Mouse (Mus musculus): ENCODE measurements around the gene Edil3.

Gene Edil3

GRCm38 (mm10) chr13:89253990-89254642 lies 432.8 kb downstream of the Edil3 start:
- no peak for DNase-seq (ENCODE audit: low spot score)

DNA sequence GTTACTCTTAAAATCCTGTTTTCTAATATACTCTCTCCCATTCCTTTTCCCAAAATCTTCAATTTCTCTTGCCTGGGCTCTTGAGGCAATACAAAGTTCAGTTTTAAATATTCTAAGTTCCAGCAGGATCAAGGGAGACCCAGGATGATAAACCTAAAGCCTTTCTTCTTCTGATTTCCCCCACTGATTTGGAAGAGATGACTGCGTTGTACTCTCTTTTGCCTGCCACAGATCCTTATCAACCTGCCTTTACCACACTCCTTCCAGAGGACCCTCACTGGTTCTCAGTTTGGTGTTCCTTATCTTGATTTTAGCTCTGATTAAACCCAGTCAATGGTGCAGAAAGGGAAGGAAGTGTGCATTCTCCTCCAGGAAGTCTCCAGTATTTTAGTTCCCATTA lies 435.6 kb downstream of the Edil3 start:
- DNase-seq (ENCODE audit: low spot score) = no peak

GRCm38 (mm10) chr13:89286696-89287305 lies 465.5 kb downstream of the Edil3 start:
- no peak for DNase-seq (ENCODE audit: low spot score)

DNA sequence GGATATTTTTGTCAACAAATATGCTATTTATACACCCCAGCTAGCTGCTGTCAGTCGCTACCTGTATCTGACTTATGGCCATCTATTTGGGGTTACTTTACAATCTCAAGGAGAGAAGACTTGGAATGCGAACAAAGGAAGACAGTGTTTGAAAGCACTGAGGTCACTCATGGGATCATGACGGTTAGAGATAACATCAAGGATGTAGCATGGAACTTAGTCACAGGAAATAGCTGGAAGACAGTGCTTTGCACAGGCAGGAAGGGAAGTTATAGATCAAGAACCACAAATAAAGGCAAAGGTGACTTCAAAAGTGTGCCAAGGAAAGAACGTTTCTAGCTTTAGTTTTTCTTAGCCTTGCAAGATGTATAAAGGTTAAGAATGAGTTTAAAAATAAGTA lies 466.9 kb downstream of the Edil3 start:
- no peak for DNase-seq (ENCODE audit: low spot score)

GRCm38 (mm10) chr13:89321155-89321554 lies 499.9 kb downstream of the Edil3 start:
- DNase-seq (ENCODE audit: low spot score) = no peak

DNA sequence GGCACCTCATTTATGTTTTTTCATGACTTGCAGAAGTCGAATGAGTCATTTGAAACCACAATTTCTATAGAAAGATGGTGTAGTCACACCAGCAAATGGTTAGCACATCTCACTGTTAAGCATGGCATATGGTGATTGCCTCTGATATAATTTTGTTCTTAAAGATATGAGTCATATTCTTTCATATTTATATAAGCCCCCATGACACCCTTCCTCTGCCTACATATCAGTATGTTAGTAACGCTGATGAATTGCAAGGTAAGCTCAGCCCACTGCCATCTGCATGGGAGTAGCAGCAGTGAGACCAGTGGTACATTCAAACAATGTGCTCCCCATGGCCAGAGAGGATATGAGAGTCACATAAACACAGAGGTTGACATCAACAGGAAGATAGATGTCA lies 503.0 kb downstream of the Edil3 start:
- DNase-seq (ENCODE audit: low spot score) = no peak

DNA sequence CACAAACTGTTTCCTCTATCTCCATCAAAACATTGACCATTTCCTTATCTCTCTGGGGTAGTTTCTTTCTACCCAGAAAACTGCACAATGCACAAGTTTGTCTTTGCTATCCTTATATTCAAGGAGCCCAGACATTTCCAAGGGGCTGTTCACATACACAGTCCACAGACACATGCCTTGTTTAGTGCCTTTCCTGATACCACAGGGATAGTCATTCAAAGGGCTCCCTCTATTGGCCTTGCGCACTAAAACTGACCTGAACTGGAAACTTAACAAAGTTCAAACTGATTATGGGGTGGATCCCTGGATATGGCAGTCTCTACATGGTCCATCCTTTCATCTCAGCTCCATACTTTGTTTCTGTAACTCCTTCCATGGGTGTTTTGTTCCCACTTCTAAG lies 513.2 kb downstream of the Edil3 start:
- DNase-seq (ENCODE audit: low spot score) = no peak

DNA sequence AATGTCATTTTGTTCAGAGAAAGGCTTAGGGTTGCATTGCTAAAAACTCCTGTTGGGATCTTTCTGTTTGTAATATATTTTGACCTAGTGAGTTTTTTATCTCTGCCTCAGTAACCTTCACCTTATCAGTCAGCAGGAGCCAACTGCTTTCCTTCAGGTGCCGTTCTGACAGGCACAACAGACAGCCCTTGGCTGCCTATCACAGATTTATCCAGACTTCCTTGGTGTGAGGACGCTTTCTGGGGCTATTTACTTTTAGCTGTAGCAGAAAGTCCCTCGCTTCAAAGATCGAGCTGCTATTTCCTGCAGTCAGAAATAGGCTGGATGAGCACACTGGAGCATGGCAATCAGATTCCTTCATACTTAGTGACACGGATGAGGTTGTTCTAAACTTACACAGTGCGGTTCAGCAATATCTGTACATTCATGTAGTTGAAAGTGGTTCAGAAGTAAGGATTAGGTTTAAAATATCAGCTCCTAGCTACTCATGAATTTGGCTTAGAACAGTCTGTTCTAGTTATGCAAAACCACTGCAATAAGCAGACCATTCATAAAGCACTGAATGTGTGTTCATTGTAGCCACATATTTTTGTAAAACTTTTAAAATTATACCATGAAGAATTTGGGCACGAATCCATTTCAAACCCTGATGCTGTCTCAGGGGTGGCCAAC lies 514.8 kb downstream of the Edil3 start:
- no peak for DNase-seq (ENCODE audit: low spot score)

DNA sequence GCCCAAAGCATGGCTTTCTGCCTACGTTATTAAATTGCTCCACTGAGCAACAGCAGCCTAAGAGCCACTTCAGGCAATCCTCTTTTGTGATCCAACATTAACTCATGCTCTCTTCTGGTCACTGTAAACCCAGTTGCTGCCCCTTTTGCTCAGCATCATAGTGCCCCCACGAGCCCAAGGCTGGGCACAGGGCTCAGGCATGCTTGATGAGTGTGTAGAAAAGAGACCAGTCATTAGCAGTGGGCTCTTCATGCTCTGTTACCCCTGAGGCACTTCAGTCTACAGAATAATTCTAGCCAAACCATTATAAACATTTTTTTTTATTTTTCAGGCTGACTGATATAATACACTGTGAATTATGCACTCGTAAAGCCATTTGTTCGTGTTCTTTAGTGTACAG lies 517.8 kb downstream of the Edil3 start:
- DNase-seq (ENCODE audit: low spot score) = no peak

GRCm38 (mm10) chr13:89339776-89340175 lies 518.5 kb downstream of the Edil3 start:
- DNase-seq (ENCODE audit: low spot score) = no peak

DNA sequence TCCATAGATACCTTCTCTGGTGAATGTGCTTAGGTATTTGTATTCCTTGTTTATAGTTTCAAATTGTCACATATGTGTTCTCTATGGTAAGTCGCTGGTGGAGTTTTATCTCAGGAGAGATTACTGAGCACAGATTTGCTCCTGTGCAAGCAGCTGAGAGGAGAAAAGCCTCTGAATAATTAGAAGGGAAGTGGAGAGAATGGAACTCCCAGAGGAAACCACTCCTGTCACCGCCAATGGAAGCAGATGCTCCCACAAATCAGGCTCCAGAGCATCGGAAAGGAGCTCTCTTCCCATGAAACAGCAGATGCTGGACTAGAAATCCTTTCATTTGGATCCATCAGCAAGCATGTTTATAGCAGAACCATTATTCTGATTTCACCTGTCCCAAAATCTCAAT lies 534.0 kb downstream of the Edil3 start:
- no peak for DNase-seq (ENCODE audit: low spot score)

DNA sequence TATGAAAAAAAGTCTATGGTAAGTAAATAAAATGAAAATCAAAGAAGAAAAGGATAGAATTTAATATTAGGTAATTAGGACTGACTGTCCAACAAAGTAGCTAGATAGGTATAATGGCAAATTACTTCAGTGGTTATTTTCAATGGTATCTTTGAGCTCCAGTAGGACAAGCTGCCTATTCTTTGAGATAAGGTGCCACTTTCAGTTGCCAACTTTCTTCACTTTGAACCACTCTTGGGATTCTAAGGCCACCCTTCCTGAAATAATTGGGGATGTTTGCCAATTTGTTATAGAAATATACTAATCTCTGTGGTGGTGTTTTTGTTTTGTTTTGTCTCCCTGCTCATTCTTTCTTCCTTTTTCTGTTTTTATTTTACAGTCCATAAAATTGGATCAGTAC lies 537.1 kb downstream of the Edil3 start:
- DNase-seq (ENCODE audit: low spot score) = no peak

DNA sequence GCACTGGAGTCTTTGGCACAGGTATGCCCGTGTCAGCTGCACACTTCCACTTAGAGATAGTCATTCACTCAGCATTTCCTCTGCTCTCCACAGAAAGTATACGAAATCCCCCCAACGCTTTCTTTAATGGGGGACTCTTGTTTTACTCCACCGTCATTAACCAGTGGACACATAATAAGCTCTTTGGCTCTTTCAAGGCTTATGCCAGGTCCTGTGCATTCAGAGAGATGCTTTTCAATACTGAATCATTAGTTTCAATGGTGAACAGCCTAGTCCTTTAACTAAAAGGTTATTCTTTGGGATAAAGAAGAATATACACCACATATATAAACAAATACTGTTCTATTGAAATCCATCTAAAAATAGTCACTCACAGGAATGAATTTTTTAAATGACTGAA lies 541.0 kb downstream of the Edil3 start:
- DNase-seq (ENCODE audit: low spot score) = no peak

DNA sequence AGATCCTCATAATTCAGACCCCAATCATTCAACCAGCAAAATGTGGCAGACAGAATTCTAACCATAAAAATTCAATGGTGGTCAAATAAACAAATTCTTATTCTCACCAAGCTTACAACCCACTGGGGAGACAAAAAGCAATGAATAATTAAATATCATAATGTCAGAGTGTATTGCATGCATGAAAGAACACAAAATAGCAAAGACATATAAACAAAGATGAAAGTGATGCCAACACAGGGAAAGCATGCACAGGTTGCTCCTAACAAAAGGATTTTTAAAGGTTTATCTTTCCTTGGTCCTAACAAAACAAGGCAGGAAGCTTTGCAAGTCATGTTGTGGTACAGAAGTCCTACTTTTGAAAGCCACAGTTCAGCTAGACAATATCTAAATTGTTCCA lies 550.0 kb downstream of the Edil3 start:
- no peak for DNase-seq (ENCODE audit: low spot score)

DNA sequence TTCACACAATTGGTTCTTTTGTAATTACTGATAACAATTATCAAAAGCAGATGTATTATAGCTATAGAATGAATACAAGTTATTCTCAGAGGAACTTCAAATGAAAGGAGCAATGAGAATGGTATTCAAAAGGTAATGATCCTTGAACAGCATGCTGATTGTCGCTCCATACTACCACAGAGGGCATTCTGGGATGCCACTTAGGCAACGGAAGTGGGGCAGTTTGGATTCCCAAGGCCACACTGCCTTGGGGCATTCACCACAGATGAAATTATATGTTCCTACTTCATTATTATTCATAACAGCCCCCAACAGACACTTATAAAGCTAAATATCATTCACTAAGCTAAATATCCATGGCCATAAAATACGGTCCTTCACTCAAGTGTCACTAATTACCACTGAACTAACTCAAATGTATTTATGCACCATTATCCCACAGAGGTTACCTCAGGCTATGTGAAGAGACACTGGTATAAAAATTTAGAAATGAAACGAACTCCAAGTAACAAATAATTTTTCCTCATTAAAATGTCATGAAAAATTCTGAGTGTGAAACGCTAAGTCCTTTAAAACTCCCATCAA lies 550.5 kb downstream of the Edil3 start:
- no peak for DNase-seq (ENCODE audit: low spot score)
